Mouse (Mus musculus) heart, embryonic 12.5 days (tissue): ENCODE data around the gene Prkag2. TPM values are rescaled to one million over a fixed set of nuclear protein-coding genes. Genes with fewer than 3 reads are reported as not detected.
"Not testable (repeated sequence)": the region's sequence is repeated elsewhere in the genome, so short reads cannot be mapped to it uniquely, and the experiment has no call there.

ENCODE experiments used
- ATAC-seq: fragments of 200-750 bp; cut with Nextera tagmentation; 2 replicates; pipeline ENCODE4 v1.8.0; 2017; ENCODE audit warnings: moderate TSS enrichment, moderate library complexity; ENCODE audit not compliant: insufficient number of reproducible peaks, low FRiP score
- H3K27ac ChIP-seq: fragments of 300-500 bp; sonication (generic); 2 replicates; pipeline ENCODE4 v1.5.1; 2016; ENCODE audit warnings: mild to moderate bottlenecking, moderate library complexity; ENCODE audit not compliant: poor library complexity, severe bottlenecking
- H3K27me3 ChIP-seq: fragments of 300-500 bp; sonication (generic); replicated peaks from 2 replicates; pipeline ENCODE4 v1.6.1; 2016; ENCODE audit warnings: mild to moderate bottlenecking, moderate library complexity
- H3K36me3 ChIP-seq: fragments of 300-500 bp; sonication (generic); 2 replicates; pipeline ENCODE4 v1.6.1; 2016; ENCODE audit warnings: mild to moderate bottlenecking, moderate library complexity
- H3K4me1 ChIP-seq: fragments of 300-500 bp; sonication (generic); replicated peaks from 2 replicates; pipeline ENCODE4 v1.6.1; 2016; ENCODE audit warnings: mild to moderate bottlenecking
- H3K4me2 ChIP-seq: fragments of 300-500 bp; sonication (generic); 2 replicates; pipeline ENCODE4 v1.6.1; 2016; ENCODE audit warnings: mild to moderate bottlenecking, moderate library complexity
- H3K4me3 ChIP-seq: fragments of 300-500 bp; sonication (generic); 2 replicates; pipeline ENCODE4 v1.5.1; 2016; ENCODE audit warnings: mild to moderate bottlenecking
- H3K9ac ChIP-seq: fragments of 300-500 bp; sonication (generic); 2 replicates; pipeline ENCODE4 v1.6.1; 2016; ENCODE audit warnings: mild to moderate bottlenecking, moderate library complexity
- H3K9me3 ChIP-seq: fragments of 300-500 bp; sonication (generic); replicated peaks from 2 replicates; pipeline ENCODE4 v1.6.1; 2016; ENCODE audit warnings: mild to moderate bottlenecking, moderate library complexity
- WGBS: fragments of 180-500 bp; shearing (Covaris S2); methylation state at CpG from one replicate; pipeline ENCODE4 v1.1.7; 2016; 5-methylcytosine and 5-hydroxymethylcytosine counted together
- polyA plus RNA-seq: library from polyadenylated mRNA; unstranded; fragments of >200 nt; fragmentation: Nextera tagmentation; extraction: Ambion mirVana; gene quantifications from 2 replicates; pipeline ENCODE4 v1.2.1, GENCODE M21; 2016

Gene Prkag2
- polyA plus RNA-seq, 1 experiment from 2014 or later = 105 TPM

GRCm38 (mm10) chr5:24873221-24873620 is 227.2 kb downstream of the Prkag2 start:
- no peaks in the 10 kb centered on the region for H3K9me3 ChIP-seq
- no peak overlapping the region for H3K4me2 ChIP-seq
- WGBS = 48% methylated on average over 6 of the region's 6 CpGs
- peaks cover 6% of the 10 kb centered on the region for H3K4me1 ChIP-seq
- H3K36me3 ChIP-seq = peaks cover 55% of the 10 kb centered on the region
- H3K27ac ChIP-seq = no peak overlapping the region
- H3K27me3 ChIP-seq = no peaks in the 10 kb centered on the region
- H3K9ac ChIP-seq = no peak overlapping the region
- no peak for ATAC-seq
- no peak overlapping the region for H3K4me3 ChIP-seq

GRCm38 (mm10) chr5:24871276-24871675 is 229.2 kb downstream of the Prkag2 start:
- Histone ChIP-seq H3K27ac (no peak overlapping the region), H3K9ac (no peak overlapping the region), H3K9me3 (peaks cover 4% of the 10 kb centered on the region; the same call in 1 of the 2 replicates), H3K4me2 (no peak overlapping the region), H3K36me3 (peaks cover 69% of the 10 kb centered on the region), H3K4me1 (no peaks in the 10 kb centered on the region; the same call in 1 of the 2 replicates), H3K27me3 (no peaks in the 10 kb centered on the region), H3K4me3 (no peak overlapping the region)
- ATAC-seq = no peak
- WGBS = 76% methylated on average over 12 of the region's 12 CpGs

- Histone ChIP-seq H3K27me3 (no peaks in the 10 kb centered on the region), H3K36me3 (peaks cover 64% of the 10 kb centered on the region), H3K4me2 (no peak overlapping the region), H3K9me3 (peaks cover 6% of the 10 kb centered on the region; the same call in 1 of the 2 replicates), H3K9ac (no peak overlapping the region), H3K4me1 (no peaks in the 10 kb centered on the region; the same call in 1 of the 2 replicates), H3K27ac (no peak overlapping the region), H3K4me3 (no peak overlapping the region)
- peak; percentile 80 for ATAC-seq
- 52% methylated on average over 11 of the region's 11 CpGs for WGBS
Observed at GRCm38 (mm10) chr5:24869796-24870289, 230.6 kb downstream of the Prkag2 start.

DNA sequence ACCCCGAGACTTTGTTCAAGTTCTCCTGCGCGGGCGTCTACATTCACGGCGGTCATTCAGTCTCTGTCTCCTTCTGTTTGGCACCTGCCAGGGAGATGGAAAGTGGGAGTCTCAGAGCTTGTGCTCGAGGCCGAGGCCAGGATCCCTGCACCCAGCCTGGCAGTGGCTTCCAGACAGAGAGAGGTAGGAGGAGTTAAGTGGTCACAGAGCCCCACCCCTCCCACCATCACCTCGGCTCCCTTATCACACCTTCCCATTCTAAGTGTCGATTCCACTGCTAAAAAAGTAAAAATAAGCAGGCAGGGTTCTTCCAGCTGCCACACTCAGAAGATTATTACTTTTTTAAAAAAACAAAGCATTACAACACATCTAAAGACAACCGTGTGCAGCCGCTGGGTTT is 236.6 kb downstream of the Prkag2 start:
- no peak overlapping the region for H3K27ac ChIP-seq
- no peak overlapping the region for H3K4me3 ChIP-seq
- WGBS = 63% methylated on average over 12 of the region's 12 CpGs
- peaks cover 36% of the 10 kb centered on the region for H3K4me1 ChIP-seq
- no peak overlapping the region for H3K4me2 ChIP-seq
- H3K9ac ChIP-seq = no peak overlapping the region
- peaks cover 62% of the 10 kb centered on the region for H3K36me3 ChIP-seq
- H3K27me3 ChIP-seq = no peaks in the 10 kb centered on the region
- ATAC-seq = no peak
- H3K9me3 ChIP-seq = peaks cover 7% of the 10 kb centered on the region

DNA sequence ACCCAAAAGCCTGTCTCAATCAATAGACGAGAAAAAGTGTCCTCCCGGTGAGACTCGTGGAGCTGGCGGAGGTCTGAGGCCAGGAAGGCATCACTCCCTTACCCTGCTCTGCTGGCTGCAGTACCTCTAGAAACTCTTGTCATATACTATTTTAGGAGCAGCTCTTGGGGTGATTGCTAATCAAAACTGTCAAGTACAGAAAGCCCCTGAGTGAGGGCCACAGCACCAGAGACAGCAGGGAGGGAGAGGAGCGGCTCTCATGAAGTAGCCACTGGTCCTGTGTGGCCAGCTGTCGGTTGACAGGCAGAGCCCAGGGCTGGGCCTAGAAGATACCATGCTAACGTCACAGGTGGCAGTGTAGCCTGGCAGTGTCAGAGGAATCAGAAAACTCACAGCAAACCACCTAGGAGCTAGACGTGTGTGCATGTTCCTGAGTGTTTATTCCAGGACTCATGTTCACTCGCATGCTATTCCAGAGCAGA is 239.0 kb downstream of the Prkag2 start:
- Histone ChIP-seq H3K36me3 (peaks cover 40% of the 10 kb centered on the region), H3K4me2 (peak overlapping the region; percentile 2; the same call in 1 of the 2 replicates), H3K4me3 (no peak overlapping the region), H3K27ac (peak overlapping the region; percentile 78), H3K27me3 (no peaks in the 10 kb centered on the region), H3K4me1 (peaks cover 41% of the 10 kb centered on the region), H3K9ac (no peak overlapping the region), H3K9me3 (peaks cover 10% of the 10 kb centered on the region)
- ATAC-seq = peak; percentile 47
- WGBS = 54% methylated on average over 9 of the region's 9 CpGs

DNA sequence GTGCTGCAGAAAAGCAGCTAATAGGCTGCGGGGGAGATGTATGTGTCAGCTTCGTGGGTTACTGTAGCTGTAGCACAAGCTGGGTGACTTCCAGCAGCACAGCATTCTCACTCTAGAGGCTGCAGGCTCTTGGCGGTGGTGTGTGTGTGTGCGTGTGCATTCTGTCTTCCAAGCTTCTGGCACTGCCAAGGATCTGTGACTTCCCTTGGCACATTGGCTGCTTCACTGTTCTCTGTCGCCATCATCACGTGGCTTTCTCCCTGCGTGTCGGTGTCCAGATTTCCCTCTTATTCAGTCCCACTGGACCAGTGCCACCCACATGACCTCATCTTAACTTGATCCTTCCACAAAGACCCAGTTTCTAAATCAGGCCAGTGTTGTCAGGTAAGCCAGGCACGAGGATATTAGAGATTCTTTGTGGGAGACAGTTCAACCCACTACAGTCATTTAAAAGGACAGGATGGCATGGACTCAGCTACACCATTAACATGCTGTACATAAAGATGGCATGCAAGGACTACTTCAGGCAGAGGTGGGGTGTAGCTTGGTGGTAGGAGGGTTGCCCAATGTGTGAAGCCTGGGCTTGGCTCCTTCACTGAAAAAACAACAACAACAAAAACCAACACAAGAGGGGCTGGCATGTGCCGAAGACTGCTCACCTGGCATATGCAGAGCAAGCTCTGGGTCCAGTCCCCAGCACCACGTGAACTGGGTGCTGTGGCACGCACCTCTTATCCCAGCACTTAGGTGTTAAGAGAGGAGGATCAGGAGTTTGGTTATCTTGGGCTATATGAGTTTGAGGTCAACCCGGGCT is 239.6 kb downstream of the Prkag2 start:
- no peak overlapping the region; the same call in 1 of the 2 replicates for H3K4me2 ChIP-seq
- H3K27me3 ChIP-seq = no peaks in the 10 kb centered on the region
- H3K4me3 ChIP-seq = no peak overlapping the region
- 58% methylated on average over 13 of the region's 13 CpGs for WGBS
- peaks cover 41% of the 10 kb centered on the region for H3K4me1 ChIP-seq
- H3K9ac ChIP-seq = no peak overlapping the region
- peaks cover 5% of the 10 kb centered on the region for H3K9me3 ChIP-seq
- H3K36me3 ChIP-seq = peaks cover 34% of the 10 kb centered on the region
- ATAC-seq = no peak
- H3K27ac ChIP-seq = peak overlapping the region; percentile 78

DNA sequence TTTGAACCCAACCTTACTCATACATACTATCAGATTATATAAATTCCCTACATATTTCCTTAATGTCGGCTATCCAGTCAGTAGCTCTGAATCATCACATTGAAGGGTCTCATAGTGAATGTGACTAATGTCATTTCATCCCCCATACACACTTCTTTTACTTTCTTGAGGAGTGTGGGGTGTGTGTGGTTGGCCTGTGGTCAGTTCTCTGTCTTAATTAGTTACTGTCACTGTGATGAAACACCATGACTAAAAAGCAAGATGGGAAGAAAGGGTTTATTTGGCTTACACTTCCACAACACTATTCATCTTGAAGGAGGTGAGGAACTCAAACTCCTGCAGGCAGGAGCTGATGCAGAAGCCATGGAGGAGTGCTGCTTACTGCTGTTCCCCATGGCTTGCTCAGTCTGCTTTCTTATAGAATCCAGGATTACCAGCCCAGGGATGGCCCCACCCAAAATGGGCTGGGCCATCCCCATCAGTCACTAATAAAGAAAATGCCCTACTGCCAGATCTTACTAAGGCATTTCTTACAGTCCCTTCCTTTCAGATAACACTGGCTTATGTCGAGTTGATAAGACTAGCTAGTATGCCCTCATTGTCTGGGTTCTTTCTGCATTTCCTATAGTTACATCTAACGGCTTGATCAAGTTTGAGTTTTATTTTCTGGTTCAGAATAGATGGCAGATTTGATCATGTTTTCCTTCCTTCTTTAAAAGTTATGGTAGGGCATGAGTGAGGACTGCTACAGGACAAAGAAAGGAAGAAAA is 240.5 kb downstream of the Prkag2 start:
- H3K4me1 ChIP-seq = peaks cover 47% of the 10 kb centered on the region
- H3K4me2 ChIP-seq = no peak overlapping the region
- H3K9ac ChIP-seq = no peak overlapping the region
- WGBS = 48% methylated on average over 3 of the region's 3 CpGs
- peaks cover 31% of the 10 kb centered on the region for H3K36me3 ChIP-seq
- no peaks in the 10 kb centered on the region for H3K27me3 ChIP-seq
- peak overlapping the region; percentile 78; the same call in 1 of the 2 replicates for H3K27ac ChIP-seq
- peaks cover 5% of the 10 kb centered on the region for H3K9me3 ChIP-seq
- H3K4me3 ChIP-seq = no peak overlapping the region
- no peak for ATAC-seq

- WGBS = 56% methylated on average over 3 of the region's 3 CpGs
- Histone ChIP-seq H3K4me1 (peaks cover 15% of the 10 kb centered on the region), H3K9ac (no peak overlapping the region), H3K9me3 (peaks cover 5% of the 10 kb centered on the region), H3K27ac (no peak overlapping the region), H3K36me3 (no peaks in the 10 kb centered on the region), H3K27me3 (no peaks in the 10 kb centered on the region), H3K4me3 (no peak overlapping the region), H3K4me2 (no peak overlapping the region)
- ATAC-seq = peak; percentile 74
Observed at GRCm38 (mm10) chr5:24854827-24855600, 245.4 kb downstream of the Prkag2 start.

- Histone ChIP-seq H3K4me1 (peaks cover 12% of the 10 kb centered on the region), H3K27me3 (no peaks in the 10 kb centered on the region), H3K9me3 (peaks cover 5% of the 10 kb centered on the region), H3K4me2 (no peak overlapping the region), H3K27ac (no peak overlapping the region), H3K36me3 (no peaks in the 10 kb centered on the region), H3K4me3 (no peak overlapping the region), H3K9ac (no peak overlapping the region)
- WGBS = 89% methylated on average over 3 of the region's 3 CpGs
- peak; percentile 67; the same call in 1 of the 2 replicates for ATAC-seq
Observed at GRCm38 (mm10) chr5:24854256-24854655, 246.2 kb downstream of the Prkag2 start.

DNA sequence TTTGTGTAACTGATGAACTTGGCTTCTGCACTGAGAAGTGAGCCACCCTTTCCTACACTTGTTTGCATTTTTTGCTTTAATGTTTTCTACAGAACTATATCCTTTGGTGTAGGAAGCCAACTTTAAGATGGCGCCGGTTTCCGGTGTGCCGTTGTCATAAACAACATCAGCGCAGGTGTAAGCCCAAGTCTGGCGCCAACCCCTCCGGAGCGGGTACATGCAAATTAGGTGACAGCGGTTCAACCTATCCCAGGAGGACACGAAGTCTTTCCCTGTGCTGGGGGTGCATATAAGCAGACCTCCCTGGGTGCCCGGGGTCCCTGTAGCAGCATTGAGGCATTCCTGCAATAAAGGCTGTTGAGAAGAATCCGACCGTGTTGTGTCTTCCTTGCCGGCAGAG is 252.2 kb downstream of the Prkag2 start:
- H3K9ac ChIP-seq, ATAC-seq, H3K4me3 ChIP-seq, H3K27me3 ChIP-seq, H3K4me1 ChIP-seq, H3K27ac ChIP-seq, H3K4me2 ChIP-seq, H3K36me3 ChIP-seq, H3K9me3 ChIP-seq: not testable (repeated sequence)
- 82% methylated on average over 14 of the region's 14 CpGs for WGBS
